Mouse (Mus musculus): ENCODE measurements around the gene Cobll1. TPM values are rescaled to one million over a fixed set of nuclear protein-coding genes. Genes with fewer than 3 reads are reported as not detected.
"Not testable (repeated sequence)": the region's sequence is repeated elsewhere in the genome, so short reads cannot be mapped to it uniquely, and the experiment has no call there.

Gene Cobll1
- total RNA-seq, 1 experiment, result 2.2 TPM

- in situ Hi-C loops (cut with MboI; ENCODE audit: low sequenced_read_pairs in 2 of 2, unreplicated experiment in 2 of 2), result no loop called here
- TF ChIP-seq HCFC1 (IDR thresholded peaks at IDR 0.05; ENCODE audit: borderline replicate concordance, insufficient read depth, low read length) (no peak), ZNF384 (IDR thresholded peaks at IDR 0.05; ENCODE audit: low read depth, low read length) (no peak), ZC3H11A (IDR thresholded peaks at IDR 0.05; ENCODE audit: borderline replicate concordance, low read depth, low read length) (no peak), MAFK (IDR thresholded peaks at IDR 0.05; ENCODE audit: insufficient read depth, low read depth, low read length) (no peak), CHD2 (IDR thresholded peaks at IDR 0.05; ENCODE audit: low read depth, low read length) (no peak)
- DNase-seq (ENCODE audit: low read depth, low spot score), result no peak
- no peaks in the 10 kb centered on the region for H3K36me3 ChIP-seq (ENCODE audit: control insufficient read depth, insufficient read depth, low read length, poor library complexity, severe bottlenecking)
- no peak overlapping the region for H3K27ac ChIP-seq (ENCODE audit: insufficient read depth, low read depth, low read length, poor library complexity, severe bottlenecking)
- no peaks in the 10 kb centered on the region for H3K4me1 ChIP-seq (ENCODE audit: control insufficient read depth in 2 of 2, insufficient read depth in 2 of 2, low read length in 2 of 2, poor library complexity in 1 of 2)
- H3K9ac ChIP-seq (ENCODE audit: insufficient read depth, low read depth, low read length, poor library complexity, severe bottlenecking), result no peak overlapping the region
- no peaks in the 10 kb centered on the region for H3K9me3 ChIP-seq (ENCODE audit: control insufficient read depth, insufficient read depth, low read depth, low read length)
- no peak overlapping the region for H3K4me3 ChIP-seq (ENCODE audit: insufficient read depth in 1 of 2, low read depth in 1 of 2, low read length in 2 of 2, poor library complexity in 1 of 2, severe bottlenecking in 1 of 2)
Measured at GRCm38 (mm10) chr2:65267834-65268233, 28.6 kb upstream of the Cobll1 start.

- no peaks in the 10 kb centered on the region for H3K36me3 ChIP-seq (ENCODE audit: control insufficient read depth, insufficient read depth, low read length, poor library complexity, severe bottlenecking)
- no peak for TF ChIP-seq ZC3H11A (IDR thresholded peaks at IDR 0.05; ENCODE audit: borderline replicate concordance, low read depth, low read length)
- TF ChIP-seq CHD2 (IDR thresholded peaks at IDR 0.05; ENCODE audit: low read depth, low read length), result no peak
- TF ChIP-seq HCFC1 (IDR thresholded peaks at IDR 0.05; ENCODE audit: borderline replicate concordance, insufficient read depth, low read length), result no peak
- TF ChIP-seq MAFK (IDR thresholded peaks at IDR 0.05; ENCODE audit: insufficient read depth, low read depth, low read length), result no peak
- no peak for TF ChIP-seq ZNF384 (IDR thresholded peaks at IDR 0.05; ENCODE audit: low read depth, low read length)
- no peaks in the 10 kb centered on the region for H3K9me3 ChIP-seq (ENCODE audit: control insufficient read depth, insufficient read depth, low read depth, low read length)
- no peak for DNase-seq (ENCODE audit: low read depth, low spot score)
- no peak overlapping the region for H3K4me3 ChIP-seq (ENCODE audit: insufficient read depth in 1 of 2, low read depth in 1 of 2, low read length in 2 of 2, poor library complexity in 1 of 2, severe bottlenecking in 1 of 2)
- in situ Hi-C loops (cut with MboI; ENCODE audit: low sequenced_read_pairs in 2 of 2, unreplicated experiment in 2 of 2), result no loop called here
- no peak overlapping the region for H3K9ac ChIP-seq (ENCODE audit: insufficient read depth, low read depth, low read length, poor library complexity, severe bottlenecking)
- no peaks in the 10 kb centered on the region for H3K4me1 ChIP-seq (ENCODE audit: control insufficient read depth in 2 of 2, insufficient read depth in 2 of 2, low read length in 2 of 2, poor library complexity in 1 of 2)
- no peak overlapping the region for H3K27ac ChIP-seq (ENCODE audit: insufficient read depth, low read depth, low read length, poor library complexity, severe bottlenecking)
Measured at GRCm38 (mm10) chr2:65266576-65267299, 27.5 kb upstream of the Cobll1 start.

DNA sequence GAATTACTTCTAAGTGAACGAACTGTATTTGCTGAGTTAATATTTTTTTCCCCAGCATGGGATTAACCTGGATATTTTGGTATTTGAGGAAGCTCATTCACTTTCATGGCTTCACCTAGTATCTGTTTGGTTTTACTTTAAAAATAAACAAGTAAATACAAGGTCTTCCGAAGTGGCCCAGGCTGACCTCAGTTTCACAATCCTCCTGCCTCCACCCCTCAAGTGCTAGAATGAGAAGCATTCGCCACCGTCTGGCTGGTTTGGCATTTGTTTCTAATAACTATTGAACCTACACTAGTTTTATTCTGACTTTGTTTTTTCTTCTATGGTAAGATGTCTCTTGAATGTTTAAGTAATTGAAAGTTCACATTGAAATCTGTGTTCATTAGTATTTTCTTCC is 23.0 kb upstream of the Cobll1 start:
- Histone ChIP-seq H3K4me3 (ENCODE audit: insufficient read depth in 1 of 2, low read depth in 1 of 2, low read length in 2 of 2, poor library complexity in 1 of 2, severe bottlenecking in 1 of 2) (no peak overlapping the region), H3K9me3 (ENCODE audit: control insufficient read depth, insufficient read depth, low read depth, low read length) (no peaks in the 10 kb centered on the region), H3K9ac (ENCODE audit: insufficient read depth, low read depth, low read length, poor library complexity, severe bottlenecking) (no peak overlapping the region), H3K36me3 (ENCODE audit: control insufficient read depth, insufficient read depth, low read length, poor library complexity, severe bottlenecking) (no peaks in the 10 kb centered on the region), H3K27ac (ENCODE audit: insufficient read depth, low read depth, low read length, poor library complexity, severe bottlenecking) (no peak overlapping the region), H3K4me1 (ENCODE audit: control insufficient read depth in 2 of 2, insufficient read depth in 2 of 2, low read length in 2 of 2, poor library complexity in 1 of 2) (no peaks in the 10 kb centered on the region)
- DNase-seq (ENCODE audit: low read depth, low spot score), result no peak
- in situ Hi-C loops (cut with MboI; ENCODE audit: low sequenced_read_pairs in 2 of 2, unreplicated experiment in 2 of 2), result no loop called here
- TF ChIP-seq CHD2 (IDR thresholded peaks at IDR 0.05; ENCODE audit: low read depth, low read length) (no peak), MAFK (IDR thresholded peaks at IDR 0.05; ENCODE audit: insufficient read depth, low read depth, low read length) (no peak), HCFC1 (IDR thresholded peaks at IDR 0.05; ENCODE audit: borderline replicate concordance, insufficient read depth, low read length) (no peak), ZNF384 (IDR thresholded peaks at IDR 0.05; ENCODE audit: low read depth, low read length) (no peak), ZC3H11A (IDR thresholded peaks at IDR 0.05; ENCODE audit: borderline replicate concordance, low read depth, low read length) (no peak)

DNA sequence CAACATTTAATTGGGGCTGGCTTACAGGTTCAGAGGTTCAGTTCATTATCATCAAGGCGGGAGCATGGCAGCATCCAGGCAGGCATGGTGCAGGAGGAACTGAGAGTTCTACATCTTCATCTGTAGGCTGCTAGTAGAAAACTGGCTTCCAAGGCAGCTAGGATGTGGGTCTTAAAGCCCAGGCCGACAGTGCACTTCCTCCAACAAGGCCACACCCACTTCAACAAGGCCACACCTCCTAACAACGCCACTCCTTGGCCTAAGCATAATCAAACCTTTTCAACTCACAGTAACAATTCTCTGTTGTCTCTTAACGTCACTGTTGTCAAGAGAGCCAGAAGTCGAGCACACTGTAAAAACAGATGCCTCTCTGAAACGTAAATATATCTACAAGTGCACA is 21.6 kb upstream of the Cobll1 start:
- H3K9me3 ChIP-seq (ENCODE audit: control insufficient read depth, insufficient read depth, low read depth, low read length); H3K9ac ChIP-seq (ENCODE audit: insufficient read depth, low read depth, low read length, poor library complexity, severe bottlenecking); H3K36me3 ChIP-seq (ENCODE audit: control insufficient read depth, insufficient read depth, low read length, poor library complexity, severe bottlenecking); H3K4me3 ChIP-seq (ENCODE audit: insufficient read depth in 1 of 2, low read depth in 1 of 2, low read length in 2 of 2, poor library complexity in 1 of 2, severe bottlenecking in 1 of 2); H3K4me1 ChIP-seq (ENCODE audit: control insufficient read depth in 2 of 2, insufficient read depth in 2 of 2, low read length in 2 of 2, poor library complexity in 1 of 2); H3K27ac ChIP-seq (ENCODE audit: insufficient read depth, low read depth, low read length, poor library complexity, severe bottlenecking); DNase-seq (ENCODE audit: low read depth, low spot score); in situ Hi-C loops (cut with MboI; ENCODE audit: low sequenced_read_pairs in 2 of 2, unreplicated experiment in 2 of 2): not testable (repeated sequence)

DNA sequence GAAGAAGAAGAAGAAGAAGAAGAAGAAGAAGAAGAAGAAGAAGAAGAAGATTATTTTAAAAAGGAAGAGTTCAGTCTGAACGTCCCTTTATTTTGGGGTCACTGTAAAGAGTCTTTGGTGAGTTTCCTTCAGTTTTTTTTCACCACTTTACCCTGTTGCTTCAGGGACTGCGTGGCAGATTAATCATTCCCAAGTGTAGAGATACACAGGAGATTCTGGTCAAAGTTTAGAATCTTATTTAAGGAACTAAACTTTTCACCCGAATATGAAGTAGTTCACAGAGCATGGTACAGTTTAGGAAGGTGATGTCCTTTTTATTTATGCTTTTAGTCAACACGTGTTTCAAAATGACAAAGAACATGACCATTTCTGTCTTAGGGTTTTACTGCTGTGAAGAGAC is 21.2 kb upstream of the Cobll1 start:
- no peaks in the 10 kb centered on the region for H3K36me3 ChIP-seq (ENCODE audit: control insufficient read depth, insufficient read depth, low read length, poor library complexity, severe bottlenecking)
- H3K9me3 ChIP-seq (ENCODE audit: control insufficient read depth, insufficient read depth, low read depth, low read length), result no peaks in the 10 kb centered on the region
- TF ChIP-seq HCFC1 (IDR thresholded peaks at IDR 0.05; ENCODE audit: borderline replicate concordance, insufficient read depth, low read length) (no peak), CHD2 (IDR thresholded peaks at IDR 0.05; ENCODE audit: low read depth, low read length) (no peak), ZNF384 (IDR thresholded peaks at IDR 0.05; ENCODE audit: low read depth, low read length) (no peak)
- no peak overlapping the region for H3K4me3 ChIP-seq (ENCODE audit: insufficient read depth in 1 of 2, low read depth in 1 of 2, low read length in 2 of 2, poor library complexity in 1 of 2, severe bottlenecking in 1 of 2)
- in situ Hi-C loops (cut with MboI; ENCODE audit: low sequenced_read_pairs in 2 of 2, unreplicated experiment in 2 of 2), result no loop called here
- no peak for DNase-seq (ENCODE audit: low read depth, low spot score)
- H3K4me1 ChIP-seq (ENCODE audit: control insufficient read depth in 2 of 2, insufficient read depth in 2 of 2, low read length in 2 of 2, poor library complexity in 1 of 2), result no peaks in the 10 kb centered on the region
- H3K27ac ChIP-seq (ENCODE audit: insufficient read depth, low read depth, low read length, poor library complexity, severe bottlenecking), result no peak overlapping the region
- H3K9ac ChIP-seq (ENCODE audit: insufficient read depth, low read depth, low read length, poor library complexity, severe bottlenecking), result no peak overlapping the region

Data from ES-E14 (cell line).